Mouse (Mus musculus): ENCODE data around the gene Syce2.
"Not testable (repeated sequence)": the region's sequence is repeated elsewhere in the genome, so short reads cannot be mapped to it uniquely, and the experiment has no call there.

Syce2 gene

GRCm38 (mm10) chr8:84871376-84872308, at the start of gene Syce2:
TSS of gene Syce2 (plus strand) at chr8:84872111.
- DNase-seq (ENCODE audit: low spot score in 2 of 2) = peak; percentile 69 to 86

- no peak for DNase-seq (ENCODE audit: low spot score in 2 of 2)
Observed at GRCm38 (mm10) chr8:84822723-84823122, 49.2 kb upstream of the Syce2 start, which contains the start of gene Dand5. TSS of gene Dand5 (minus strand) at chr8:84822823.

DNA sequence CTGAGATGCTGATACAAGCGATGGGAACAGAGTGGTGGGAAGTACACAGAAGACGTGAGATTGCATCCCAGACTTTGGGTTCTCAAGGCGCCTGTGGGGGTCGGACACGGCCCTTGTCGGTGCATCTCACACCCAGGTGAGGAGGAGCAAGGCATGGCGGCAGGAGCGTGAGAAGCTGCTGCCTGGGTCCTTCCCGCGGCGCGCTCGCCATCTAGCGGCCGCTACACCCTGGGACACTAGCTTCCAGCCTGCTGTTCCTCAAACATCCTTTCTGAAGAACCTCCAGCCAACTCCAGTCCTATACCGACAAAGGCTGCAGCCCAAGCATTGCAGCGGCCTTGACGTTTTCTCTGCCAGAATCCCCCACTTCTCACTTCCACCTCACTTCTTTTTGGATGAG, 48.3 kb upstream of the Syce2 start:
- DNase-seq (ENCODE audit: low spot score in 2 of 2) = peak in 1 of 2 experiments; percentile 60

GRCm38 (mm10) chr8:84825636-84826035, 46.3 kb upstream of the Syce2 start:
- DNase-seq (ENCODE audit: low spot score in 2 of 2) = peak; percentile 27 to 42

DNA sequence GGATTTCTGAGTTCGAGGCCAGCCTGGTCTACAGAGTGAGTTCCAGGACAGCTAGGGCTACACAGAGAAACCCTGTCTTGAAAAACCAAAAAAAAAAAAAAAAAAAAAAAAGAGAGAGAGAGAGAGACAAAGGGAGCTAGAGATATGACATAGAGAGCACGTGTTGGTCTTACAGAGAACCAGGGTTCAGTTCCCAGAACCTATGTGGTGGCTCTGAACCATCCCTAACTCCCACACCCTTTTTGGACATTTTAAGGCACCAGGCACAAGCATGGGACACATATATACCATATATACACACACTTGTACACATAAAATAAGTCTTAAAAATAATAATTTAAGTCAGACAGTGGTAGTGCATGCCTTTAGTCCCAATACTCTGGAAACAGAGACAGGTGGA, 45.4 kb upstream of the Syce2 start:
- DNase-seq (ENCODE audit: low spot score in 2 of 2) = not testable (repeated sequence)

DNA sequence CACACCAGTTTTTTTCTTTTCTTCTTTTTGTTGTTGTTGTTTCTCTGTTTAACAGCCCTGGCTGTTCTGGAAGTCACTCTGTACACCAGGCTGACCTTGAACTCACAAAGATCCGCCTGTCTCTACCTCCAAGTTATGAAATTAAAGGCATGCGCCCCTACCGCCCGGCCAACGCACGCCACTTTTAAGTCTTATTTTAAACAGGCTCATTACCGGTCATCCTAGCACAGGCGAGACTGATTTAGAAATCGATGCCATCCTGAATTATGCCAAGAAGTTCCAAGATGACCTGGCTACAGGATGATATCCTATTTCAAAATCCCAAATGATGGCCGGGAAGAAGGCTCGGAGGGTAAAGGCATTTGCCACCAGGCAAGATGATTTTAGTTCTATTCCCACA, 40.4 kb upstream of the Syce2 start, which contains the start of gene Gadd45gip1:
Gene Gadd45gip1 (plus strand): TSS at position 33 of the 400 bp plus-strand sequence.
- peak; percentile 68 to 79 for DNase-seq (ENCODE audit: low spot score in 2 of 2)

- DNase-seq (ENCODE audit: low spot score in 2 of 2) = peak; percentile 72 to 78
Observed at GRCm38 (mm10) chr8:84832034-84832717, 39.7 kb upstream of the Syce2 start.

- DNase-seq (ENCODE audit: low spot score in 2 of 2) = no peak
Observed at GRCm38 (mm10) chr8:84832759-84833742, 38.9 kb upstream of the Syce2 start.

DNA sequence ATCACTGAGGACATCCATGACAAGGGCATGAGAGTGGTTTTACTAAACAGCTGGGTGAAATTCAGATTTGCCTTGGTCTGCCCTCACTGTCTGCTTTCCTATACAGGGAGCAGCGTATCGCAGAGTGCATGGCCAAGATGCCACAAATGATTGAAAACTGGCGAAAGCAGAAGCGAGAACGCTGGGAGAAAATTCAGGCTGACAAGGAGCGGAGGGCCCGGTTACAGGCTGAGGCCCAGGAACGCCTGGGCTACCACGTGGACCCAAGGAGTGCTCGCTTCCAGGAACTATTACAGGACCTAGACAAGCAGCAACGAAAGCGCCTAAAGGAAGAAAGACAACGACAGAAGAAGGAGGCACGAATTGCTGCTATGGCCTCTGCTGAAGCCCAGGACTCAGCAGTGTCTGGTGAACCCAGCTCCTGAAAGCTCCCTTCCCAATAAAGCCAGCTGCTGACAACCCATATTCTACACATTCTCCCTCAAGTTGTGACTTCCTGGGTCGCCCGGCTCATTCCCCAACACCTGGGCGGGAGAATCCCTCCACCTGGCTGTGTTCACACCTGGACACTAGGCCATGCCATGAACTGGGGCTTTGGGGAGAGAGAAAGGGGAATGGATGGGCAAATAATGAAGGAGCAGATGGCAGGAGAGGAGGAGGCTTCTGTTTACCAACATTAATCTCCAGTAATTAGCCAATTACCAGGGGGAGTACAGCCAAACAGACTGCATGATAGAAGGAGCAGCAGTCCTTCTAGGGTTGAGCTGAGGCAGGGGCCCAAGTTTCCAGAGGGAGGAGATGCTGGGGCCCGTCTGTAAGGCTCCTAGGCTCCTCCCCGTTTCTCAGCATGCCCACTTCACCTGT, 37.7 kb upstream of the Syce2 start:
- no peak for DNase-seq (ENCODE audit: low spot score in 2 of 2)

GRCm38 (mm10) chr8:84834866-84835855, 36.8 kb upstream of the Syce2 start:
- DNase-seq (ENCODE audit: low spot score in 2 of 2) = no peak

DNA sequence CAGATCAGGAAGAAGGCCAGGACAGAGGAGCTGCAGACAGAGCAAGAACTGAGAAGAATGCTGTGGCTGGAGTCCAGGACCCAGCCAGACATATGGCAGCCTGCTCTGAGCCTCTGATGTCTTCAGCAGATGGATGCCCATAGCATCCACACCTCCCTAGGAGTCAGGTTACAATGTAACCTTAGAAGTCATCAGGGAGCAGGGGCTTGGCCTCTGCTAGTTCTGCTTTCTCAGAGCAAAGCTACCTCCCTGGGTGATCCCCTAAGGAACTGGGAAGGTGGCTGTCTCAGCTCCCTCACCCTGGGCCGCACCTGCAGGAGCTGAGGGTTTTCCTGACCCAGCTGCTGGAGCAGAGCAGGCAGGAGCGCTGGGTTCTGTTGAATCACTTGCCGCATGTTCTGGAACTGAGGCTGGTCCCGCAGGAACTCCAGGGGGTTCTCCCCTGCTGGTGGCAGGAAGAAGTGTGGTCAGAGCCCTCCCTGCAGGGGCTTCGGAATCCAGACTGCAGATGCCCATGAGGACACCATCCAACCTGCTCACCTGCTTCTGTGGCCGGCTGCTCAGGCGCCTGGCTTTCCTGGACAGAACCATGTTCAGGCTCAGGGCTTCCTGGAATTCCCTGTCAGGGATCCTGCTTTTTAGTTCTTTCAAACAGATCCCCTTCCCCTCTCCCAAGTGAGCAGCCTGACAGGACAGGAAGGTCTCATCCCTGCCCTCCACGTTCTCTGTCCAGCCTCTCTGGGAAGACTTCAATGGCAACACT, 34.6 kb upstream of the Syce2 start:
- no peak for DNase-seq (ENCODE audit: low spot score in 2 of 2)

- no peak for DNase-seq (ENCODE audit: low spot score in 2 of 2)
Observed at GRCm38 (mm10) chr8:84837912-84838470, 33.9 kb upstream of the Syce2 start.

GRCm38 (mm10) chr8:84838513-84838912, 33.4 kb upstream of the Syce2 start:
- no peak for DNase-seq (ENCODE audit: low spot score in 2 of 2)

DNA sequence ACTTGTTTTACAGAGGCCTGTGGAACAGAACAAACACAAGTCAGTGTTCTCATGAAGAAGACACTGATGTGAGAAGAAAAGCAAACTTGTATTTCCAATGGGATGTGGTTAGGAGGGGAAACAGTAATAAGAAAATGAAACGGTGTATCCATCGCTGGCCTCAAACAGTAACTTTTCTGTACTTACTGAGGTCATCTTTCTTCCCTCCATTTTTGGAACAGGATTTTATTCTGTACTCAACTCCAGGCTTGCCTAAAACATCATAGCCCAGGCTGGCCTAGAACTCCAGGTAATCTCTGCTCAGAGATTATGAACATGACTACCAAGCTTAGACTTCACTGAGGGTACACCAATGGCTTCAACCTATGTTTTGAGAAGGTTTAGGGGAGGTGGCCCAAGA, 32.5 kb upstream of the Syce2 start:
- DNase-seq (ENCODE audit: low spot score in 2 of 2) = no peak

DNA sequence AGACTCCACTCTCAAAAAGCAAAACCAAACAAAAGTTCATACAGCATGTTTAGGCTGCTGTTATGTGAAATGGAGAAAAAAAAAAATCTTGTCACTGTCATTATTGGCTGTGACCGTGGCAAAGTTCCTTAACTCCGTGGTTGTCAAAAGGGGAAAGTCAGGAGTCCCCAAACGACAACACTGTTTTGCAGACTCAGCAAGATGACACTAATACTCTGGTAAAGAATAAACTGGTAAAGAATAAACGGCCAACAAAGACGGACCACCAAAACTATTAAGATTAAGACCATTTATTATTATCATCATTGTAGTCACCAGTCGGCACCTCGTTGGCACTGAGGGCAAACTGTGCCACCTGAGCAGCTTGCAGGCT, 32.0 kb upstream of the Syce2 start:
- DNase-seq (ENCODE audit: low spot score in 2 of 2) = no peak

DNA sequence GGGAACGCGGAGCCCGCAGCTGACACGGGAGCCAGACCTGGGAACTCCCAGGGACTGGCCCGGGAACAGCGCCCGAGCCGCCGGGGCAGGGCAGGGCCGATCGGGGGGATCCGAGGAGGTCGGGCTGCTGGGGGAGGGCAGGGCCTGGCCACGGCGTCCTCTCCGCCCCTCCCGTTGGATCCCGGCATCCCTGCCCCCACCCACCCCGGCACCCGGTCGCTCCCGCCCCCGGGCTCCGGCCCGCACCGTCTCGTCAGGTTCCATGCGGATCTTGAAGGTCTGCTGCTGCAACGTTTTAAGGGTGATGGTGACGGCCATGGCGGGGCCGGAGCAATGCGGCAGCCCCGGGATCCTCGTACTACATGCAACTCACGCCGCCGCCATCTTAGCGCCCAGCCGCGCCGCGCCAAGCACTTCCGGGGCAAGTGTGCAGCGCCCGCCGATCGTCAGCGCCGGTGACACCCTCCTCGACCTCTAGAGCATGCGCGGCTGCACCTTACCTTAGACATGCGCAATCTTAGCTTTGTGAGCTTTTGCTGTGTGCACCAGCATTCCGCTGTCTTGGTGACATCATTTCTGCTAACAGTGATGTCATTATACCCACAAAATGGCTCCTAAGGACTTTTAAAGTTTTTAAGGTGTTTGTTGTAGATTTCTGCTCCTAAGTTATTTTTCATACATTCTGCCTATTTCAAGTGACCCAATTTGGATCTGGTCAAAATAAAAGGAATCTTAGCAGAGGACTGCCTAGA, 31.5 kb upstream of the Syce2 start, which contains the start of gene Rad23a:
Gene Rad23a (minus strand): TSS at position 418 of the 752 bp plus-strand sequence.
- peak; percentile 92 to 93 for DNase-seq (ENCODE audit: low spot score in 2 of 2)

DNA sequence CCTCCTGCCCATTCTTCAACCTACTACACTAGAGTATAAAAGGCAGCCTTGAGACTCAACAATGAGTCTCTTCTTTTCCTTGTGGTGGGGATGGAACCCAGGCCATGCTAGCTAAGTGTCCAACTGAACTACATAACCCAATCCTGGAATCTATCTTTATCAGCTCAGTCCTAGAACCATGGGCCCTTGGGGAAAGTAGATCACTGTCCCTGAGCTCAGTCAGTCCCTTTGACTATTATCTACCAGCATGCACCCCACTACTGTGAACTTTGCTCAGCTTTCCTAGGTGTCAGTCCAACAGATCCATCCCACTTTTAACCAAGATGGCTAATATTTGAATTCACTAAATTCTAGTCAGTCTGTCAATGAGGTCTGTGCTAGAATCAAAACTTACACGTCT, 30.4 kb upstream of the Syce2 start:
- DNase-seq (ENCODE audit: low spot score in 2 of 2) = no peak
